Mouse (Mus musculus): Measurements from ENCODE around the gene Nr1i2. TPM values are rescaled to one million over a fixed set of nuclear protein-coding genes. Genes with fewer than 3 reads are reported as not detected.
A peak's percentile ranks its signal among the peaks of the same experiment; 100 is the strongest.

Nr1i2 gene
- polyA plus RNA-seq, 1 experiment: 9.1 TPM

DNA sequence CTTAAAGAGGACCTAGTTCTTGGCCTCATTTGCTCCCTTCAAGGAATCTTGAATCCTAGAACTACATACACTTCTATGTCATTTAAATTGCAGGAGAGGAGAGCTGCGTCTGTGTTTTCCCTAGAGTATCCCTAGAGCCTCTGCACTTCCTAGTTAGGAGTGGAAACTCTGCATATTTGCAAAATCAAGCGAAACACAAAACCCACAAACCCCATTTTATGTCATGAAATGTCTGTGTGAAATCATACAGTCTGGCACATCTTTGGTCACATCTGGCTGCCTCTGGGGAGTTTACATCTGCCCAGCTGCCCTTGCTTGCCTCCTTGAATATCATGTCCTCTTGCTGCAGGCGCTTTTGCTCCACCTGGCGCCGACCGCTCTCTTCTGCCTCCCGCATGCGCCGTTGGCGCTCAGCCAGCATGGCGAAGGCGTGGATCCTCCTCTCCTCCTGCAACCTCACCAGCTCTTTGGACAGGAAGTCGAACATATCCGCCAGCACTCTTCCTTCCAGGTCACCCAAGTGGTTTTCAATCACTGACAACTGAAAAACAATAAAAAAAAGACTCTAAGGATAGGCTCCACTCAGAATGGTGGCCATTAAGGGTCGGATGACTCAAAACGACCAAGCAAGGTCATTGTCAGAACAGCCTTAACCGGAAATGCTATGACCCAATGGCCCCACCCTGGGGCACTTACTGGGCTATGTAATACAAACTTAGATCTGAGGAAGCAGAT, 10.0 kb upstream of the Nr1i2 start:
- Histone ChIP-seq H3K4me1 (ENCODE audit: control insufficient read depth, insufficient read depth, low read length) (no peaks in the 10 kb centered on the region), H3K4me3 (ENCODE audit: insufficient read depth, low read depth, low read length) (no peak overlapping the region), H3K36me3 (ENCODE audit: control insufficient read depth, insufficient read depth, low read length) (no peaks in the 10 kb centered on the region), H3K27ac (ENCODE audit: insufficient read depth, low read depth, low read length) (no peak overlapping the region), H3K27me3 (replicated peaks; ENCODE audit: control insufficient read depth, insufficient read depth, low read length) (no peaks in the 10 kb centered on the region)
- WGBS: 30% methylated on average over 17 of the region's 17 CpGs
- peak; percentile 86 for DNase-seq
- TF ChIP-seq POLR2A (IDR thresholded peaks at IDR 0.05; ENCODE audit: low read depth, low read length) (no peak), CTCF (conservative IDR thresholded peaks at IDR 0.05; ENCODE audit: insufficient read depth, insufficient read length, low read depth, low read length) (0 out of 2 replicates have a peak, but pooled peaks have one; percentile 15)

- H3K27ac ChIP-seq (ENCODE audit: insufficient read depth, low read depth, low read length): no peak overlapping the region
- no peaks in the 10 kb centered on the region for H3K4me1 ChIP-seq (ENCODE audit: control insufficient read depth, insufficient read depth, low read length)
- no peaks in the 10 kb centered on the region for H3K27me3 ChIP-seq (replicated peaks; ENCODE audit: control insufficient read depth, insufficient read depth, low read length)
- H3K4me3 ChIP-seq (ENCODE audit: insufficient read depth, low read depth, low read length): no peak overlapping the region
- 89% methylated on average over 13 of the region's 13 CpGs for WGBS
- no peak for DNase-seq
- no peaks in the 10 kb centered on the region for H3K36me3 ChIP-seq (ENCODE audit: control insufficient read depth, insufficient read depth, low read length)
- TF ChIP-seq CTCF (conservative IDR thresholded peaks at IDR 0.05; ENCODE audit: insufficient read depth, insufficient read length, low read depth, low read length): no peak
- no peak for TF ChIP-seq POLR2A (IDR thresholded peaks at IDR 0.05; ENCODE audit: low read depth, low read length)
These were observed 7.7 kb upstream of the Nr1i2 start for GRCm38 (mm10) chr16:38302367-38302766.

- peaks cover 8% of the 10 kb centered on the region; the same call in 1 of the 2 replicates for H3K4me1 ChIP-seq (ENCODE audit: control insufficient read depth, insufficient read depth, low read length)
- H3K36me3 ChIP-seq (ENCODE audit: control insufficient read depth, insufficient read depth, low read length): no peaks in the 10 kb centered on the region
- no peaks in the 10 kb centered on the region for H3K27me3 ChIP-seq (replicated peaks; ENCODE audit: control insufficient read depth, insufficient read depth, low read length)
- H3K27ac ChIP-seq (ENCODE audit: insufficient read depth, low read depth, low read length): no peak overlapping the region
- DNase-seq: peak; percentile 51
- 72% methylated on average over 6 of the region's 6 CpGs for WGBS
- no peak overlapping the region for H3K4me3 ChIP-seq (ENCODE audit: insufficient read depth, low read depth, low read length)
- no peak for TF ChIP-seq POLR2A (IDR thresholded peaks at IDR 0.05; ENCODE audit: low read depth, low read length)
- no peak for TF ChIP-seq CTCF (conservative IDR thresholded peaks at IDR 0.05; ENCODE audit: insufficient read depth, insufficient read length, low read depth, low read length)
These were observed 3.8 kb upstream of the Nr1i2 start for GRCm38 (mm10) chr16:38298410-38298809.

GRCm38 (mm10) chr16:38295349-38295930, 816 bp upstream of the Nr1i2 start:
- Histone ChIP-seq H3K4me1 (ENCODE audit: control insufficient read depth, insufficient read depth, low read length) (peaks cover 8% of the 10 kb centered on the region; the same call in 1 of the 2 replicates), H3K36me3 (ENCODE audit: control insufficient read depth, insufficient read depth, low read length) (no peaks in the 10 kb centered on the region), H3K4me3 (ENCODE audit: insufficient read depth, low read depth, low read length) (no peak overlapping the region), H3K27me3 (replicated peaks; ENCODE audit: control insufficient read depth, insufficient read depth, low read length) (no peaks in the 10 kb centered on the region), H3K27ac (ENCODE audit: insufficient read depth, low read depth, low read length) (no peak overlapping the region)
- peak; percentile 84 for DNase-seq
- TF ChIP-seq CTCF (conservative IDR thresholded peaks at IDR 0.05; ENCODE audit: insufficient read depth, insufficient read length, low read depth, low read length): peak; percentile 60
- TF ChIP-seq POLR2A (IDR thresholded peaks at IDR 0.05; ENCODE audit: low read depth, low read length): no peak
- 12% methylated on average over 5 of the region's 5 CpGs for WGBS

GRCm38 (mm10) chr16:38290151-38290550, 4.5 kb downstream of the Nr1i2 start:
- H3K27ac ChIP-seq (ENCODE audit: insufficient read depth, low read depth, low read length): no peak overlapping the region
- H3K4me1 ChIP-seq (ENCODE audit: control insufficient read depth, insufficient read depth, low read length): peaks cover 6% of the 10 kb centered on the region; the same call in 1 of the 2 replicates
- H3K27me3 ChIP-seq (replicated peaks; ENCODE audit: control insufficient read depth, insufficient read depth, low read length): no peaks in the 10 kb centered on the region
- 66% methylated on average over 2 of the region's 2 CpGs for WGBS
- DNase-seq: no peak
- TF ChIP-seq POLR2A (IDR thresholded peaks at IDR 0.05; ENCODE audit: low read depth, low read length): no peak
- TF ChIP-seq CTCF (conservative IDR thresholded peaks at IDR 0.05; ENCODE audit: insufficient read depth, insufficient read length, low read depth, low read length): no peak
- H3K4me3 ChIP-seq (ENCODE audit: insufficient read depth, low read depth, low read length): no peak overlapping the region
- no peaks in the 10 kb centered on the region for H3K36me3 ChIP-seq (ENCODE audit: control insufficient read depth, insufficient read depth, low read length)

- 16% methylated on average over 6 of the region's 6 CpGs for WGBS
- H3K4me3 ChIP-seq (ENCODE audit: insufficient read depth, low read depth, low read length): no peak overlapping the region
- H3K36me3 ChIP-seq (ENCODE audit: control insufficient read depth, insufficient read depth, low read length): no peaks in the 10 kb centered on the region
These were observed 5.8 kb downstream of the Nr1i2 start for GRCm38 (mm10) chr16:38288851-38289250.

DNA sequence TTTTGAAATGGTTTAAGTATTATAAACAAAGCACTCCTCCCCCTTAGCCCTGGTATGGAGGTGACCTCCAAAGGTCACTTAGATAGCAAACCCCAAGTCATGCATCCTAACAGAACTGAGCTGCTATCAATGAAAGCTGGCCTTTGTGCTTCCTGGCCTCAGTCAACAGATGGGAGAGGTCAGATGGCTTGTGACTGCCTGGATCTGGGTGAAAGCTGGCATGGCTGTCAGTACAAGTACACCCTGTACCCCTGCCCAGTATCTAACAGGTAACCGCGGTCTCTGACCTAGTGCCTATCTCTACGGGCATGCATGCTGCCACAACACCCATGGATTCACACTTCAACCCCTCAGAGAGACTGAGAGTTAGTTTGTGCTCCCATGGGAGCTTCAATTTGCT, 6.9 kb downstream of the Nr1i2 start:
- Histone ChIP-seq H3K27ac (ENCODE audit: insufficient read depth, low read depth, low read length) (no peak overlapping the region), H3K4me3 (ENCODE audit: insufficient read depth, low read depth, low read length) (no peak overlapping the region), H3K36me3 (ENCODE audit: control insufficient read depth, insufficient read depth, low read length) (no peaks in the 10 kb centered on the region), H3K27me3 (replicated peaks; ENCODE audit: control insufficient read depth, insufficient read depth, low read length) (no peaks in the 10 kb centered on the region), H3K4me1 (ENCODE audit: control insufficient read depth, insufficient read depth, low read length) (peaks cover 7% of the 10 kb centered on the region; the same call in 1 of the 2 replicates)
- no peak for DNase-seq
- 74% methylated on average over 3 of the region's 3 CpGs for WGBS
- TF ChIP-seq CTCF (conservative IDR thresholded peaks at IDR 0.05; ENCODE audit: insufficient read depth, insufficient read length, low read depth, low read length): no peak
- TF ChIP-seq POLR2A (IDR thresholded peaks at IDR 0.05; ENCODE audit: low read depth, low read length): no peak

More at GRCm38 (mm10) chr16:38288851-38289250, 5.8 kb downstream of the Nr1i2 start:
- TF ChIP-seq POLR2A (IDR thresholded peaks at IDR 0.05; ENCODE audit: low read depth, low read length) (no peak), CTCF (conservative IDR thresholded peaks at IDR 0.05; ENCODE audit: insufficient read depth, insufficient read length, low read depth, low read length) (no peak)
- Histone ChIP-seq H3K27me3 (replicated peaks; ENCODE audit: control insufficient read depth, insufficient read depth, low read length) (no peaks in the 10 kb centered on the region), H3K27ac (ENCODE audit: insufficient read depth, low read depth, low read length) (no peak overlapping the region), H3K4me1 (ENCODE audit: control insufficient read depth, insufficient read depth, low read length) (peaks cover 4% of the 10 kb centered on the region; the same call in 1 of the 2 replicates)
- peak; percentile 72 for DNase-seq
